Mouse (Mus musculus): ENCODE results near the gene Nav2. TPM values are rescaled to one million over a fixed set of nuclear protein-coding genes. Genes with fewer than 3 reads are reported as not detected.

Gene Nav2
- polyA plus RNA-seq, 1 experiment from 2014 or later: 4.1 TPM

DNA sequence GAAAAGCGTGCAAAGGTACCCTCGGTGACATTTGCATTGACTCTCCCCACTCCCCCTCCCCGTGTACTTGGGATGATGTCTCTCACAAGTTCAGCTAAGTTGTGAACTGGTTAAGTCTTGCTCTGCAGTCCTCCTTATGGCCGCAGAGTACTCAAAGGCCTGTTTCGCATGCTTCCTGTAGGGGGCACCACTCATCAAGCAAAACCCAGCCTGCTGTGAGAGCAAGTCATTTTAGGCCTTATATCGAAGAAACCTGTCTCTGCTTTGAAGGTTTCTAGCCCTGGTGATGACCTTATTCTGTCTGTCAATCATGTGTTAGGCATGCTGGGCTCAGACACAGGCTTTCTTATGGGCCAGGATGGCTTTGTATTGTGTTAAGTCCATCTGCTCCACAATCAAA, 519.3 kb downstream of the Nav2 start:
- Histone ChIP-seq H3K4me2 (ENCODE audit: low read depth, low read length) (no peak overlapping the region), H3K27me3 (ENCODE audit: control insufficient read depth, insufficient read depth, low read depth, low read length) (no peaks in the 10 kb centered on the region), H3K4me3 (ENCODE audit: low read depth, low read length) (no peak overlapping the region), H3K36me3 (ENCODE audit: control insufficient read depth, insufficient read depth) (no peaks in the 10 kb centered on the region), H3K9ac (ENCODE audit: low read depth, low read length) (no peak overlapping the region), H3K27ac (ENCODE audit: low read length) (no peak overlapping the region), H3K9me3 (replicated peaks; ENCODE audit: control insufficient read depth, low read length) (no peaks in the 10 kb centered on the region), H3K4me1 (ENCODE audit: control insufficient read depth, low read depth, low read length) (no peaks in the 10 kb centered on the region; the same call in 1 of the 2 replicates)
- ATAC-seq (ENCODE audit: low read depth): no peak
- 25% methylated on average over 6 of the region's 6 CpGs for WGBS (ENCODE audit: insufficient replicate concordance)

DNA sequence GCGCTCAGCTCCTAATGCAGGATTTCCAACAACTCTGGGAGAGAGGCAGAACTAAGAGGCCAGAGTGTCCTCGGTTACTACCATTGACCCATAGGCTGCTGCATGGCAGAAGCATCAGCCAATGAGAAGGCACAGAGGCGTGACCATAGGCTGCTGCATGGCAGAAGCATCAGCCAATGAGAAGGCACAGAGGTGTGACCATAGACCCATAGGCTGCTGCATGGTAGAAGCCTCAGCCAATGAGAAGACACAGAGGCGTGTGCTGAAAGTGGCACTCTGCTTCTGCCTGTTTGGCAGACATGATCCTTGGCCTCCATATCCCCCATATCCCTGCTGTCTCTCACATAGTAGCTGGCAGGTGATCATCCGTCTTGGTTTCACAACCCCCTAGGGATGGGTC, 520.4 kb downstream of the Nav2 start:
- no peak overlapping the region for H3K27ac ChIP-seq (ENCODE audit: low read length)
- no peaks in the 10 kb centered on the region for H3K9me3 ChIP-seq (replicated peaks; ENCODE audit: control insufficient read depth, low read length)
- 53% methylated on average over 5 of the region's 5 CpGs for WGBS (ENCODE audit: insufficient replicate concordance)
- no peak overlapping the region for H3K4me3 ChIP-seq (ENCODE audit: low read depth, low read length)
- no peaks in the 10 kb centered on the region for H3K27me3 ChIP-seq (ENCODE audit: control insufficient read depth, insufficient read depth, low read depth, low read length)
- H3K4me1 ChIP-seq (ENCODE audit: control insufficient read depth, low read depth, low read length): no peaks in the 10 kb centered on the region; the same call in 1 of the 2 replicates
- peak; percentile 90 for ATAC-seq (ENCODE audit: low read depth)
- no peaks in the 10 kb centered on the region for H3K36me3 ChIP-seq (ENCODE audit: control insufficient read depth, insufficient read depth)
- H3K9ac ChIP-seq (ENCODE audit: low read depth, low read length): no peak overlapping the region
- no peak overlapping the region for H3K4me2 ChIP-seq (ENCODE audit: low read depth, low read length)

- H3K9ac ChIP-seq (ENCODE audit: low read depth, low read length): no peak overlapping the region
- no peaks in the 10 kb centered on the region; the same call in 1 of the 2 replicates for H3K4me1 ChIP-seq (ENCODE audit: control insufficient read depth, low read depth, low read length)
- H3K4me3 ChIP-seq (ENCODE audit: low read depth, low read length): no peak overlapping the region
- H3K36me3 ChIP-seq (ENCODE audit: control insufficient read depth, insufficient read depth): no peaks in the 10 kb centered on the region
- H3K27me3 ChIP-seq (ENCODE audit: control insufficient read depth, insufficient read depth, low read depth, low read length): no peaks in the 10 kb centered on the region
- no peaks in the 10 kb centered on the region for H3K9me3 ChIP-seq (replicated peaks; ENCODE audit: control insufficient read depth, low read length)
- no peak overlapping the region for H3K27ac ChIP-seq (ENCODE audit: low read length)
- ATAC-seq (ENCODE audit: low read depth): no peak
- H3K4me2 ChIP-seq (ENCODE audit: low read depth, low read length): no peak overlapping the region
- WGBS (ENCODE audit: insufficient replicate concordance): 66% methylated on average over 7 of the region's 7 CpGs
Observed at GRCm38 (mm10) chr7:49430808-49431207, 522.3 kb downstream of the Nav2 start.

- Histone ChIP-seq H3K36me3 (ENCODE audit: control insufficient read depth, insufficient read depth) (no peaks in the 10 kb centered on the region), H3K9ac (ENCODE audit: low read depth, low read length) (no peak overlapping the region), H3K4me3 (ENCODE audit: low read depth, low read length) (no peak overlapping the region), H3K27ac (ENCODE audit: low read length) (no peak overlapping the region), H3K27me3 (ENCODE audit: control insufficient read depth, insufficient read depth, low read depth, low read length) (no peaks in the 10 kb centered on the region), H3K9me3 (replicated peaks; ENCODE audit: control insufficient read depth, low read length) (no peaks in the 10 kb centered on the region), H3K4me1 (ENCODE audit: control insufficient read depth, low read depth, low read length) (peaks cover 2% of the 10 kb centered on the region; the same call in 1 of the 2 replicates), H3K4me2 (ENCODE audit: low read depth, low read length) (no peak overlapping the region)
- no peak for ATAC-seq (ENCODE audit: low read depth)
Observed at GRCm38 (mm10) chr7:49433945-49434344, 525.4 kb downstream of the Nav2 start.

GRCm38 (mm10) chr7:49436492-49436891, 528.0 kb downstream of the Nav2 start:
- H3K27ac ChIP-seq (ENCODE audit: low read length): no peak overlapping the region
- no peak overlapping the region for H3K4me3 ChIP-seq (ENCODE audit: low read depth, low read length)
- no peak overlapping the region for H3K9ac ChIP-seq (ENCODE audit: low read depth, low read length)
- 53% methylated on average over 7 of the region's 7 CpGs for WGBS (ENCODE audit: insufficient replicate concordance)
- H3K36me3 ChIP-seq (ENCODE audit: control insufficient read depth, insufficient read depth): no peaks in the 10 kb centered on the region
- peak; percentile 56; the same call in 1 of the 2 replicates for ATAC-seq (ENCODE audit: low read depth)
- no peak overlapping the region for H3K4me2 ChIP-seq (ENCODE audit: low read depth, low read length)
- peaks cover 2% of the 10 kb centered on the region; the same call in 1 of the 2 replicates for H3K4me1 ChIP-seq (ENCODE audit: control insufficient read depth, low read depth, low read length)
- H3K9me3 ChIP-seq (replicated peaks; ENCODE audit: control insufficient read depth, low read length): no peaks in the 10 kb centered on the region
- no peaks in the 10 kb centered on the region for H3K27me3 ChIP-seq (ENCODE audit: control insufficient read depth, insufficient read depth, low read depth, low read length)

GRCm38 (mm10) chr7:49437901-49438300, 529.4 kb downstream of the Nav2 start:
- Histone ChIP-seq H3K4me3 (ENCODE audit: low read depth, low read length) (no peak overlapping the region), H3K4me2 (ENCODE audit: low read depth, low read length) (no peak overlapping the region), H3K36me3 (ENCODE audit: control insufficient read depth, insufficient read depth) (no peaks in the 10 kb centered on the region), H3K9ac (ENCODE audit: low read depth, low read length) (no peak overlapping the region), H3K9me3 (replicated peaks; ENCODE audit: control insufficient read depth, low read length) (no peaks in the 10 kb centered on the region), H3K27me3 (ENCODE audit: control insufficient read depth, insufficient read depth, low read depth, low read length) (no peaks in the 10 kb centered on the region), H3K4me1 (ENCODE audit: control insufficient read depth, low read depth, low read length) (peaks cover 2% of the 10 kb centered on the region; the same call in 1 of the 2 replicates), H3K27ac (ENCODE audit: low read length) (no peak overlapping the region)
- ATAC-seq (ENCODE audit: low read depth): no peak
- 57% methylated on average over 11 of the region's 11 CpGs for WGBS (ENCODE audit: insufficient replicate concordance)

DNA sequence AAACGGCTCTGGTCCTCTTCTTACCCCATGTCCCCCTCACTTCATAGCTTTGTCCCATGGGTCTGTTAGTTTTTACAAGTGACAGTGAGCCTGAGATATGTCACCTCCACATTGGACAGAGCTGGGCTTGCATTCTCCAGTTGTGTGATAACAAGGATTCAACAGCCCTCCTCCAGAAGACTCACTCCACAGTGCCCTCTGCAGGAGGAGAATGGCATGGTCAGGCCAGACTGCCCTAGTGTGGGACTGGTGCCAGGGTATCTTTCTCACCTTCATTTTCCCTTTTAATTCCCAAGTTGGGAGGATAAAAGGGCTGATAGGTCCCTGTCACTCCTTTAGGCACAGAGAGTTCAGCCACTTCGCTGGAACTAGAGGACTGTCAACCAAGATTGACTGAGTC, 530.6 kb downstream of the Nav2 start:
- no peak for ATAC-seq (ENCODE audit: low read depth)
- WGBS (ENCODE audit: insufficient replicate concordance): 41% methylated on average over 2 of the region's 2 CpGs

GRCm38 (mm10) chr7:49440333-49440969, 531.9 kb downstream of the Nav2 start:
- ATAC-seq (ENCODE audit: low read depth): no peak
- H3K36me3 ChIP-seq (ENCODE audit: control insufficient read depth, insufficient read depth): no peaks in the 10 kb centered on the region
- no peak overlapping the region for H3K4me3 ChIP-seq (ENCODE audit: low read depth, low read length)
- H3K4me1 ChIP-seq (ENCODE audit: control insufficient read depth, low read depth, low read length): peaks cover 2% of the 10 kb centered on the region; the same call in 1 of the 2 replicates
- 81% methylated on average over 14 of the region's 14 CpGs for WGBS (ENCODE audit: insufficient replicate concordance)
- no peak overlapping the region for H3K9ac ChIP-seq (ENCODE audit: low read depth, low read length)
- H3K27ac ChIP-seq (ENCODE audit: low read length): no peak overlapping the region
- H3K4me2 ChIP-seq (ENCODE audit: low read depth, low read length): no peak overlapping the region
- H3K9me3 ChIP-seq (replicated peaks; ENCODE audit: control insufficient read depth, low read length): no peaks in the 10 kb centered on the region
- H3K27me3 ChIP-seq (ENCODE audit: control insufficient read depth, insufficient read depth, low read depth, low read length): no peaks in the 10 kb centered on the region

More for the DNA sequence above, 530.6 kb downstream of the Nav2 start:
- Histone ChIP-seq H3K36me3 (ENCODE audit: control insufficient read depth, insufficient read depth) (no peaks in the 10 kb centered on the region), H3K27me3 (ENCODE audit: control insufficient read depth, insufficient read depth, low read depth, low read length) (no peaks in the 10 kb centered on the region), H3K9me3 (replicated peaks; ENCODE audit: control insufficient read depth, low read length) (no peaks in the 10 kb centered on the region), H3K4me2 (ENCODE audit: low read depth, low read length) (no peak overlapping the region), H3K27ac (ENCODE audit: low read length) (no peak overlapping the region), H3K9ac (ENCODE audit: low read depth, low read length) (no peak overlapping the region), H3K4me3 (ENCODE audit: low read depth, low read length) (no peak overlapping the region), H3K4me1 (ENCODE audit: control insufficient read depth, low read depth, low read length) (peaks cover 2% of the 10 kb centered on the region; the same call in 1 of the 2 replicates)

GRCm38 (mm10) chr7:49442174-49442573, 533.7 kb downstream of the Nav2 start:
- no peak overlapping the region for H3K4me2 ChIP-seq (ENCODE audit: low read depth, low read length)
- H3K4me1 ChIP-seq (ENCODE audit: control insufficient read depth, low read depth, low read length): peaks cover 2% of the 10 kb centered on the region; the same call in 1 of the 2 replicates
- no peaks in the 10 kb centered on the region for H3K27me3 ChIP-seq (ENCODE audit: control insufficient read depth, insufficient read depth, low read depth, low read length)
- H3K4me3 ChIP-seq (ENCODE audit: low read depth, low read length): no peak overlapping the region
- 75% methylated on average over 8 of the region's 8 CpGs for WGBS (ENCODE audit: insufficient replicate concordance)
- H3K27ac ChIP-seq (ENCODE audit: low read length): no peak overlapping the region
- H3K36me3 ChIP-seq (ENCODE audit: control insufficient read depth, insufficient read depth): no peaks in the 10 kb centered on the region
- no peak overlapping the region for H3K9ac ChIP-seq (ENCODE audit: low read depth, low read length)
- no peak for ATAC-seq (ENCODE audit: low read depth)
- H3K9me3 ChIP-seq (replicated peaks; ENCODE audit: control insufficient read depth, low read length): no peaks in the 10 kb centered on the region

All from liver, embryonic 16.5 days (tissue).